19 mouse cellular contexts compared by ENCODE assay signal in genomic region chr16:64318796-64319493, GRCm38 (mm10).
A peak's percentile ranks its signal among the peaks of the same experiment; 100 is the strongest.
DNase-seq lines count a peak whose midpoint lies in the region; ATAC-seq and TF ChIP-seq lines count a peak whose summit lies in the region.
"Had no signal": no experiment of that assay in that cellular context is flagged by ENCODE, and none has a peak within 500 bp of the region (broad histone marks: within the 10 kb centered on the region; RNA-seq: fewer than 3 reads in every experiment).

No protein-coding gene starts in this region.

- no peak overlapping the region for H3K4me2 ChIP-seq in heart, embryonic 13.5 days
- H3K4me2 ChIP-seq in midbrain, postnatal 0 days (ENCODE audit: low read depth, low read length, poor library complexity, severe bottlenecking): no peak overlapping the region
- H3K4me2 ChIP-seq in midbrain, embryonic 14.5 days (ENCODE audit: low read length): no peak overlapping the region
- H3K4me2 ChIP-seq: embryonic facial prominence, embryonic 15.5 days; forebrain, embryonic 15.5 days; midbrain, embryonic 11.5 days had no signal

- no peaks in the 10 kb centered on the region for H3K27me3 ChIP-seq in heart, embryonic 13.5 days (replicated peaks)
- H3K27me3 ChIP-seq in midbrain, postnatal 0 days (ENCODE audit: insufficient read depth, low read length): no peaks in the 10 kb centered on the region
- H3K27me3 ChIP-seq in midbrain, embryonic 14.5 days (ENCODE audit: control insufficient read depth, insufficient read depth, low read length): no peaks in the 10 kb centered on the region
- H3K27me3 ChIP-seq: embryonic facial prominence, embryonic 15.5 days; forebrain, embryonic 15.5 days had no signal

- peak overlapping the region; percentile 46 for H3K27ac ChIP-seq in heart, embryonic 13.5 days (replicated peaks)
- no peak overlapping the region for H3K27ac ChIP-seq in midbrain, postnatal 0 days (ENCODE audit: low read depth, low read length)
- no peak overlapping the region for H3K27ac ChIP-seq in midbrain, embryonic 14.5 days (replicated peaks; ENCODE audit: low read depth, low read length)
- H3K27ac ChIP-seq: embryonic facial prominence, embryonic 15.5 days; forebrain, embryonic 15.5 days; heart, adult 2 months; kidney, postnatal 0 days; limb, embryonic 10.5 days; stomach, postnatal 0 days had no signal

- no peak overlapping the region for H3K4me3 ChIP-seq in heart, embryonic 13.5 days
- H3K4me3 ChIP-seq in midbrain, postnatal 0 days (ENCODE audit: low read depth, low read length): no peak overlapping the region
- H3K4me3 ChIP-seq in midbrain, embryonic 14.5 days (replicated peaks; ENCODE audit: low read depth, low read length): no peak overlapping the region
- H3K4me3 ChIP-seq: embryonic facial prominence, embryonic 15.5 days; forebrain, embryonic 15.5 days; heart, adult 2 months; limb, embryonic 10.5 days had no signal

- H3K36me3 ChIP-seq in heart, embryonic 13.5 days: no peaks in the 10 kb centered on the region
- no peaks in the 10 kb centered on the region for H3K36me3 ChIP-seq in midbrain, postnatal 0 days (ENCODE audit: insufficient read depth, low read length)
- H3K36me3 ChIP-seq in midbrain, embryonic 14.5 days (ENCODE audit: control insufficient read depth, insufficient read depth, low read length): no peaks in the 10 kb centered on the region
- H3K36me3 ChIP-seq: embryonic facial prominence, embryonic 15.5 days; forebrain, embryonic 15.5 days; limb, embryonic 10.5 days had no signal

- peaks cover 12% of the 10 kb centered on the region; the same call in 1 of the 2 replicates for H3K4me1 ChIP-seq in heart, embryonic 13.5 days
- no peaks in the 10 kb centered on the region for H3K4me1 ChIP-seq in midbrain, postnatal 0 days (ENCODE audit: insufficient read depth, low read length)
- H3K4me1 ChIP-seq in midbrain, embryonic 14.5 days (ENCODE audit: control insufficient read depth, insufficient read depth, low read length): no peaks in the 10 kb centered on the region
- H3K4me1 ChIP-seq: embryonic facial prominence, embryonic 15.5 days; forebrain, embryonic 15.5 days; limb, embryonic 10.5 days had no signal

- 44% methylated on average over 4 of the region's 4 CpGs for WGBS in heart, embryonic 13.5 days
- WGBS in midbrain, postnatal 0 days: 77% methylated on average over 4 of the region's 4 CpGs
- WGBS in midbrain, embryonic 14.5 days: 87% methylated on average over 4 of the region's 4 CpGs

- no peak for ATAC-seq in heart, embryonic 13.5 days (ENCODE audit: extremely low read depth, insufficient number of reproducible peaks, low FRiP score, low TSS enrichment)
- no peak for ATAC-seq in midbrain, postnatal 0 days (ENCODE audit: low FRiP score)
- ATAC-seq in midbrain, embryonic 14.5 days (ENCODE audit: low FRiP score, low TSS enrichment): no peak
- ATAC-seq: forebrain, embryonic 15.5 days; lung, postnatal 0 days had no signal

- H3K9ac ChIP-seq in heart, embryonic 13.5 days: no peak overlapping the region
- no peak overlapping the region for H3K9ac ChIP-seq in midbrain, postnatal 0 days (replicated peaks; ENCODE audit: low read length, poor library complexity, severe bottlenecking)
- H3K9ac ChIP-seq in midbrain, embryonic 14.5 days (replicated peaks; ENCODE audit: low read length): no peak overlapping the region
- H3K9ac ChIP-seq: embryonic facial prominence, embryonic 15.5 days; forebrain, embryonic 15.5 days had no signal

- no peak for DNase-seq in heart, adult 18-20 months
- peak; percentile 65 for DNase-seq in midbrain, postnatal 0 days (ENCODE audit: low spot score)
- no peak for DNase-seq in midbrain, embryonic 14.5 days
- DNase-seq in cerebellum, adult 8-10 months: peak; percentile 64
- DNase-seq in cerebellum, postnatal 36 days: peak; percentile 46 to 65
- DNase-seq in liver: no peak
- DNase-seq in lung, postnatal 4 days: no peak
- DNase-seq: embryo, embryonic 11 days; gastrocnemius, postnatal 14 days; heart, adult 2 months; kidney, adult 11 months had no signal

- no peak for TF ChIP-seq CTCF in midbrain, postnatal 0 days (IDR thresholded peaks at IDR 0.05)

- no peaks in the 10 kb centered on the region for H3K9me3 ChIP-seq in heart, embryonic 13.5 days
- H3K9me3 ChIP-seq in midbrain, postnatal 0 days (ENCODE audit: low read length): no peaks in the 10 kb centered on the region
- H3K9me3 ChIP-seq in midbrain, embryonic 14.5 days (ENCODE audit: control insufficient read depth, low read length): no peaks in the 10 kb centered on the region
- H3K9me3 ChIP-seq: embryonic facial prominence, embryonic 15.5 days; forebrain, embryonic 15.5 days; limb, embryonic 10.5 days had no signal

Comparison
In these comparisons a context has a peak if more than half of its experiments do, and no peak if none do; other contexts are left out.
1. DNase-seq: peak in midbrain, postnatal 0 days (single experiment), cerebellum, adult 8-10 months (single experiment) and cerebellum, postnatal 36 days (2 of 2); none in heart, adult 18-20 months (0 of 2), midbrain, embryonic 14.5 days (single experiment), liver (single experiment) and lung, postnatal 4 days (0 of 2).